Mouse (Mus musculus) liver, embryonic 14.5 days (tissue): ENCODE results near the gene Kalrn. TPM values are rescaled to one million over a fixed set of nuclear protein-coding genes. Genes with fewer than 3 reads are reported as not detected.

ENCODE experiments used
- ATAC-seq: fragments of 200-750 bp; cut with Nextera tagmentation; 2 replicates; pipeline ENCODE4 v1.8.0; 2017; ENCODE audit warnings: moderate number of reproducible peaks, mild to moderate bottlenecking, moderate library complexity; ENCODE audit not compliant: insufficient read depth
- DNase-seq, 3 experiments: peaks; one replicate each; pipeline ENCODE4 v3.0.0-alpha.2; 2012 to 2013; ENCODE audit warnings: low read depth in 3 of 3, low spot score in 3 of 3
- H3K27ac ChIP-seq: fragments of 300-500 bp; sonication (generic); 2 replicates; pipeline ENCODE4 v1.5.1; 2014; ENCODE audit warnings: moderate library complexity, mild to moderate bottlenecking, control low read depth, inconsistent platforms
- H3K27me3 ChIP-seq: fragments of 300-500 bp; sonication (generic); 2 replicates; pipeline ENCODE4 v1.6.1; 2014; ENCODE audit warnings: mild to moderate bottlenecking, low read length, moderate library complexity; ENCODE audit not compliant: control insufficient read depth, insufficient read depth
- H3K36me3 ChIP-seq: fragments of 300-500 bp; sonication (generic); replicated peaks from 2 replicates; pipeline ENCODE4 v1.6.1; 2014; ENCODE audit warnings: low read depth; ENCODE audit not compliant: control insufficient read depth, insufficient read depth
- H3K4me1 ChIP-seq, 2 experiments: fragments of 200-500 bp in 1 of 2; fragments of 300-500 bp in 1 of 2; sonication (generic) in 1 of 2; replicated peaks; 2 replicates each; pipeline ENCODE4 v1.6.1; 2012 to 2014; ENCODE audit warnings: antibody characterized with exemption in 1 of 2, inconsistent platforms in 1 of 2, low read length in 1 of 2; ENCODE audit not compliant: control insufficient read depth in 2 of 2, insufficient read depth in 2 of 2
- H3K4me2 ChIP-seq: fragments of 300-500 bp; sonication (generic); 2 replicates; pipeline ENCODE4 v1.6.1; 2014; ENCODE audit warnings: low read depth, mild to moderate bottlenecking, control low read depth, moderate library complexity
- H3K4me3 ChIP-seq, 2 experiments: fragments of 200-500 bp in 1 of 2; fragments of 300-500 bp in 1 of 2; sonication (generic) in 1 of 2; 2 replicates each; pipeline ENCODE4 v1.5.1; 2012 to 2014; ENCODE audit warnings: low read depth in 2 of 2, low read length in 2 of 2, mild to moderate bottlenecking in 2 of 2, control low read depth in 1 of 2, inconsistent platforms in 1 of 2, moderate library complexity in 1 of 2; ENCODE audit not compliant: insufficient read depth in 1 of 2
- H3K9ac ChIP-seq: fragments of 300-500 bp; sonication (generic); replicated peaks from 2 replicates; pipeline ENCODE4 v1.6.1; 2014; ENCODE audit warnings: mild to moderate bottlenecking, control low read depth, moderate library complexity
- H3K9me3 ChIP-seq: fragments of 300-500 bp; sonication (generic); 2 replicates; pipeline ENCODE4 v1.6.1; 2016; ENCODE audit warnings: low read length, mixed read lengths; ENCODE audit not compliant: control insufficient read depth
- CTCF ChIP-seq: IDR thresholded peaks from 2 replicates; pipeline ENCODE4 v1.5.1; 2016; ENCODE audit warnings: antibody characterized with exemption, low read depth, control low read depth
- EP300 ChIP-seq: IDR thresholded peaks from 2 replicates; pipeline ENCODE4 v1.6.1; 2016; ENCODE audit warnings: antibody characterized with exemption, low read depth
- WGBS: fragments of 180-500 bp; shearing (Covaris S2); extraction: QIAGEN DNeasy Blood & Tissue Kit; methylation state at CpG from one replicate; pipeline ENCODE4 v1.1.7; 2014; ENCODE audit not compliant: insufficient replicate concordance; 5-methylcytosine and 5-hydroxymethylcytosine counted together
- polyA plus RNA-seq, 2 experiments: library from polyadenylated mRNA; depleted of rRNA in 1 of 2; stranded (reverse) in 1 of 2; unstranded in 1 of 2; fragments of >200 nt; fragmentation: Nextera tagmentation in 1 of 2; extraction: Ambion mirVana in 1 of 2; gene quantifications; 2 replicates each; pipeline versions ENCODE4 v1.2.1 to v1.2.3; 2012 to 2014

The Kalrn gene
- polyA plus RNA-seq, 2 experiments = 7.2 to 8.5 TPM

- TF ChIP-seq CTCF = no peak
- TF ChIP-seq EP300 = no peak
- Histone ChIP-seq H3K4me2 (no peak overlapping the region), H3K4me1 (no peaks in the 10 kb centered on the region), H3K4me3 (no peak overlapping the region), H3K9ac (no peak overlapping the region), H3K27ac (no peak overlapping the region), H3K36me3 (no peaks in the 10 kb centered on the region), H3K27me3 (no peaks in the 10 kb centered on the region), H3K9me3 (no peaks in the 10 kb centered on the region)
- DNase-seq = no peak
- WGBS = 36% methylated on average over 5 of the region's 5 CpGs
- ATAC-seq = no peak
Observed at GRCm38 (mm10) chr16:34228661-34229060, 344.7 kb downstream of the Kalrn start.

- Histone ChIP-seq H3K9ac (no peak overlapping the region), H3K4me2 (no peak overlapping the region), H3K36me3 (no peaks in the 10 kb centered on the region), H3K27me3 (no peaks in the 10 kb centered on the region), H3K4me3 (no peak overlapping the region), H3K4me1 (peaks cover 0 to 2% of the 10 kb centered on the region in 2 experiments; a peak in 1 of 4 replicates), H3K9me3 (no peaks in the 10 kb centered on the region), H3K27ac (no peak overlapping the region)
- WGBS = 64% methylated on average over 3 of the region's 3 CpGs
- DNase-seq (no peak), ATAC-seq (no peak)
- no peak for TF ChIP-seq EP300
- no peak for TF ChIP-seq CTCF
Observed at GRCm38 (mm10) chr16:34212160-34212559, 361.2 kb downstream of the Kalrn start.

- DNase-seq = no peak
- TF ChIP-seq CTCF (no peak), EP300 (no peak)
- WGBS = 50% methylated on average over 12 of the region's 12 CpGs
- Histone ChIP-seq H3K36me3 (no peaks in the 10 kb centered on the region), H3K4me2 (no peak overlapping the region; the same call in 1 of the 2 replicates), H3K9me3 (no peaks in the 10 kb centered on the region), H3K9ac (no peak overlapping the region), H3K27me3 (no peaks in the 10 kb centered on the region), H3K27ac (no peak overlapping the region), H3K4me1 (peaks cover 0 to 2% of the 10 kb centered on the region in 2 experiments; a peak in 1 of 4 replicates), H3K4me3 (no peak overlapping the region)
- no peak for ATAC-seq
Observed at GRCm38 (mm10) chr16:34211243-34211642, 362.1 kb downstream of the Kalrn start.

DNA sequence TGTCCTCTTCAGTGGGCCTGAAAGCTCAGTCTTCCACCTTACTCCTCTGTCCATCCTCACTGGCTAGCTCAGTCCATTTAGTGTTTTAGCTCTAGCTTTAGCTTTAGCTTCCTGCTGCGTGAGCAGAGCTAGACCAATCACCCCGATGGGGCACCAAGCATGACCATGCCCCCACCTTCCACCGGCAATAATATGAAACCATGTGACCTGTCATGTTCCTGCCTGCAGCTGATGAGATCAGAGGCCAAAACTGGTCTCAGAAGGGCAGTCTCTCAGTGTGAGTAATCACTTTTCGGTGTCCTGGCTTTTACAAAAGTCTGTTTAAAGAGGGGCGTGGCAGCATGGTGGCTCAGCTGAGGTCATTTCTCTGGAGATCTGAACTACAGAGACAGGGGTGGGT lies 364.6 kb downstream of the Kalrn start:
- Histone ChIP-seq H3K4me1 (peaks cover 0 to 2% of the 10 kb centered on the region in 2 experiments; a peak in 1 of 4 replicates), H3K27me3 (no peaks in the 10 kb centered on the region), H3K4me3 (no peak overlapping the region), H3K36me3 (no peaks in the 10 kb centered on the region), H3K27ac (no peak overlapping the region), H3K9ac (no peak overlapping the region), H3K9me3 (no peaks in the 10 kb centered on the region), H3K4me2 (no peak overlapping the region)
- DNase-seq (no peak), ATAC-seq (no peak)
- TF ChIP-seq EP300 (no peak), CTCF (no peak)
- WGBS = 41% methylated on average over 5 of the region's 5 CpGs

GRCm38 (mm10) chr16:34207972-34208371 lies 365.4 kb downstream of the Kalrn start:
- TF ChIP-seq EP300 (no peak), CTCF (no peak)
- H3K36me3 ChIP-seq = no peaks in the 10 kb centered on the region
- DNase-seq (no peak), ATAC-seq (no peak)
- H3K27me3 ChIP-seq = no peaks in the 10 kb centered on the region
- no peak overlapping the region for H3K9ac ChIP-seq
- H3K9me3 ChIP-seq = no peaks in the 10 kb centered on the region
- H3K27ac ChIP-seq = no peak overlapping the region
- 71% methylated on average over 5 of the region's 5 CpGs for WGBS
- peaks cover 0 to 2% of the 10 kb centered on the region in 2 experiments; a peak in 1 of 4 replicates for H3K4me1 ChIP-seq
- no peak overlapping the region for H3K4me3 ChIP-seq
- H3K4me2 ChIP-seq = no peak overlapping the region
